Mouse (Mus musculus) gastrocnemius, adult 18-20 months (tissue): ENCODE results near the gene Fbxl7. TPM values are rescaled to one million over a fixed set of nuclear protein-coding genes. Genes with fewer than 3 reads are reported as not detected.

Experiments used
- DNase-seq: peaks from one replicate; pipeline ENCODE4 v3.0.0; 2021; ENCODE audit warnings: low spot score
- long read RNA-seq, 2 experiments: library from polyadenylated mRNA; stranded (forward); transcript quantifications; one replicate each; pipeline ENCODE4 v2.0.0; 2021
- total RNA-seq, 2 experiments: library from RNA; stranded (reverse); gene quantifications; 2 replicates each; pipeline ENCODE4 v1.2.3; 2021

Gene Fbxl7
- 1 to 10 TPM in 1 of 2 experiments, under 1 TPM in 1; 0.96 to 1.0 TPM for total RNA-seq
- long read RNA-seq, experiment 1: 0 reads
- long read RNA-seq, experiment 2, partial matches to known transcripts: 0 of 1 reads
- long read RNA-seq, experiment 2, other reads (novel, unspliced or antisense): 1 of 1 reads

DNA sequence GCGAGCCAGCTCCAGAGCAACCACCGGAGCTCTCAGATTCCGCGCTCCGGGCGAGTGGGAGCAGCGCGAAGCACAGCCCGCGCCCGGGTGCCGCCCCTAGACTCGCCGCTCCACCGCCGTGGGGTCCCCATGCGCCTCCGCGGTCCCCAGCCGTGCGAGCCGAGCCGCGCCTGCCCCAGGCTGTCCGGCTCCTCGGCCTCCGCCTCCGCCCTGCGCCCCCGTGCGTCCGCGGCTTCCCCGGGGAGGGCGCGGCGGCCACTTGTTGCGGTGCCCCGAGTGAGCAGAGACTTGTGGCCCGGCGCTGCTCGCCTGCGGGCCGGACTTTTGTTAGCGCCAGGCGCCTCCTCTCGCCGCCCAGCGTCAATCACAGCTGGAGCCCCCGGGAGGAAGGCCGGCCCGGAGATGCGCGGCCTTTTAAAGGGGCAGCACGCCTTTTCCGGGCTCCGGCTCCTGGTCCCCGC lies at the start of gene Fbxl7:
TSS of gene Fbxl7 (minus strand) at position 330 of the 461 bp plus-strand sequence.
- peak; percentile 75 for DNase-seq

DNA sequence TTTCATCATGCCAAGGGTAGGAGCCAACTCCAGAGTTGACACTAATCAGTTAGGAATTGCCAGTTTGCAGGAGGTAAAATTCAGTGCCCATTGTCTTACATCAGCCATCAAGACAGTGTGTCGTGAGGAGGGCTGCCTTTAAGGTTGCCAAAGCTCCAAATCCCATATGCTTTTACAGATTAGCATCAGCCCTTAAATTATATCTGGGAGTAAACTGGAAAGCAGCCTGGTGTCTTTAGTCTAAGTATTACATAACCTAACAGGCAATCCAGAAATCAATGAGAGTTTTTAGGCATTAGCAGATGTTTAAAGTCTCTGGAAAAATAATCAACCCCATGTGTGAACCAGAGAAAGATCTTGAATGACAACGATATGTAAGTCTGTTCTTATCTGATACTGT lies 26.6 kb upstream of the Fbxl7 start:
- no peak for DNase-seq

DNA sequence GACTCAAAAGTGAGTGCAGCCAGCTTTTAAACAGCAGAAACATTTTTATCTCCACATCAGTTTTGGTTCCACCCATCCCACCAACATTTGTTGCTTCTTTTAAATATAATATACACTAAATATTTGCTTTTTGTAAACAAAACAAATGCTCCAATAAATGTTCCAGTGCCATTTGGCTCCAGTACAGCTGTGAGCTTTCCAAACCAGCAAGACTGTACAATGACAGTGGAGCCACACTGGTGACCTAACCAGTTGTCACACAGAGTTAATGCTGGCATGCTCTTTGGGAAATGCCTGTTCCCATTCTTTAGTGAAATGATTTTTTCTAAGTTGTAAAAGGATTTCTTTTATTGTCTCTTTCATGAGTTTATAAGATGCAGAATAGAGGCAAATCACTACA lies 18.0 kb upstream of the Fbxl7 start:
- no peak for DNase-seq

DNA sequence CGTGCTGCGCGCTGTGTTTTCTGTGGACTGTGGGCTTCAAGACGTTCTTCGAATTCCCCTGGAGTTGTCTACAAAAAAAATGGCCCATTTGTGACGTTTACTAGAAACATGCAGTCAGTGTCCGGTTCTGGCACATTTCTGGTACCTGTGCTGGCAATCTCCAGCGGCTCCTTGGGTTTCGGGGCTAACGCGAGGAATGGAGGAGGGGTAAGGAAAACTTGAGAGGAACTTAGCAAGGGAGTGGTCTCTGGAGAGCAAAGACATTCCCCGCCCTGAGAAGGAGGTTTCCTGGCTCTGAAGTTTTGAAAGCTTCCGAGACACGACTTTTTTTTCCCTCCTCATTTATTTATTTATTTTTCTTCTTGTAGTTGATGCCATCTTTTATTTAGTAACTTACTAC lies 381 bp upstream of the Fbxl7 start:
- DNase-seq: no peak

DNA sequence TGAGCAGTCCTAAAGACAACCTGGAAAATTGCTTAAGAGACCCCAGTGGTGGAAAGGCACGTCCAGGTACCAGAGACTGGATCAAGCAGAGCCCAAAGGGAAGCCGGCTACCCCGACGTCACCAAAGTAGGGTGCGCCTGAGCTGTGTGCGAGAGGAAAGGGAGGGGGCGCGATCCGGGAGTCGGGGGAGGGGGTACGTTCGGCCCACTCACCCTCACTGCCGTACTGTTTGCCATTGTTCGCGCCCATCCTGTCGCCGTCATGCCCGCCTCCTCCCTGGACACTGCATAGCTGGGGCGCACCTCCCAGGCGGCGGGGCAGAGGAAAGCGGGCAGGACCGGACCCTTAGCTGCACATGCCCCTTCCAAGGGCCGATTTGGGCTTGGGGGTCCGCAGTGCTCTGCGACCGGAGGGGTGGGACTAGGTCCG lies 565 bp downstream of the Fbxl7 start:
- peak; percentile 14 for DNase-seq

DNA sequence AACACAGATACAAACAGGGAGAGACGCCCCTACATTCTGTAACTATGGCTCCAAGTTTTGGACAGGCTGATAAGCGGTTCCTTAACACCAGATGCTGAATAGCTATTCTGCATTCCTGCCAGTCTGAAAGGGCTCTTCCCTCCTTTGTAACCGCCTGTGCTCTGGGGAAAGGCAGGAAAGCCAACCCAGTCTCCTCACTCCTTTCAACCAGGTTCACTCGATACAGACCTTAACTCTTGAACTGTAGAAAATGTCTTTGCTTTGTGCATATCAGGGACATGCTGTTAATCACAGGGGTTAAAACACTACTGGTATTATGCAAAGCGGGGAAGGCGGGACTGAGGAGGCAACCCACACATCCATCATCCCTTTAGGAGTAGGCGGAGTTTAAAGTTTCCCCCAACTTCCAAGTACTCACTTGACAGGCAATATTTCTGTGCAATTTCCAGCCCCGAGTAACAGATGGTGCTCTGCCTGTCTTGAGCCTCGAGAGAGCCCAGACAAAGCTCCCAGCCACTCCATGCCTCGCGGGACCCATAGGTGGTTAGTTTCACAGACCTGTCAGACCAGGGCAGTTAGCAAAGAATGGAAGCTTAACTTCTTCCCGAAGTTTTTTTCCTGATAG lies 1.2 kb downstream of the Fbxl7 start:
- DNase-seq: peak; percentile 22

DNA sequence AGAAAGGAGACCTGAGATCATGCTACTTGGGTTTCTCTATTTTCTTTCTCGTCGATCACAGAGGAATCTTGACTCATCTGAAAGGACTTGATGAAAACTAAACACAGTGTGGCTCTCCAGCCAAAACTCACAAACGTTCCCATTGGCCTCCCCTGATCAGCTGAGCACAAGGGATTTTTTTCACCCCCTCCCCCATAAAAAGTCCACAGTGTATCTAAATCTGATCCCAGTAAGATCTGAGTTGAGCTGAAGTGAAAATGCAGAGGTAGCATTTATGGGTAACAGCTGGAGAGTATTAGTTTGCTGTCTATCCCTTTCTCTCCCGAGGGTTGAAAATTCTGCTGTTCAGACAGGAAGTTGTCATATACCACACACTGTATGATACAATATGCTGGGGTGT lies 2.2 kb downstream of the Fbxl7 start:
- no peak for DNase-seq

DNA sequence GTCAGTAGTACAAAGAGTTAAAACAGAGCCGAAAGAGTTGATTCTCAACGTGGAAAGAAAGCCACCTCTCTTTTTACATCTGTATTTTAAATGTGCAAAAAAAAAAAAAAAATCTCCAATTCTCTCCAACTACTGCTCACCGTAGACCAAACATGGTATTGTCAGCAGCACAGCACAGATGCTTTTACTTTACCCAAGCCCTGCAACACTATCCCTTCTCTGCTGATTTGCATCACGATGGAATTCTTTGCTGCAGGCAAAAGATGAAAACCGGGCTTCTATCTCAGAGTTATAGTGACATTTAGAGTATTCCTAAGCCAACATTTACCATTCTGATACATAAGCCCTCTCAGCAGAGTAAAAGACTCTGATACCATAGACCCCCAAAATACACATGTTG lies 5.4 kb downstream of the Fbxl7 start:
- no peak for DNase-seq

DNA sequence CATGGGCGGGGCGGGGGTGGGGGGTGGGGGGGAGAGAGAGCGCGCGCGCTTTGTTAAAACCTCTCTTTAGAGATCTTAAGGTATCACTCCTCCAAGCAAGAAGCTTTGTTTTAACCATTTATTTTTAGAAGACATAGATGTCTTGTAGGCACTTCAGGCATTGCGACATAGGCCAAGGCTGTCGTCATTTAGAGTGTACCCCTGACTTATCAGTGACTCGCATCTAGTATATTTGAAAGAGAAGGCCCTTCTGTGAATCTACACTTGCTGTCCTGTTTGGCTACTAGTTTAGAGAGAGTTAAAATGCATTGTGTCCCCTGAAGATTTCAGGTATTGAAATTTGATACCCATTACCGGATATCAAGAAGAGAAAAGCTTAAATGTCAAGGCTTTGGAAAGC lies 7.2 kb downstream of the Fbxl7 start:
- DNase-seq: no peak

DNA sequence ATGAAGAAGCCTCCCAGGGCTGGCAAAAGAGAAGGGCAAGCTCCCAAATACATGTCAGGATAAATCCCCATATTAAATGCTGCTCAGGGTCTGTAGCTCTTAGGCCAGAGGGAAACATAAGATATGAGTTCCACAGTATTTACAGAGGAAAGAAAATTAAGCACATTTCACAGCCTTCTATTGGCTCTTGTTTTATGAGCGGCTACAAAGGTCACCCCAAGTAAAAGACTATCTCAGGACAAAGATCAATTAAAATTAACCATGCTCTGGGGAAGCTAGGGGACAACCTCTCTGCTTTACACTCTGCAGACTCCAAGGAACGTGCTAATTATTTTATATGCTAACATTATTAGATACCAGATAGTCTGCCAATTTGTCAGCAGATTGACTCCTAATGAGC lies 9.4 kb downstream of the Fbxl7 start:
- no peak for DNase-seq

DNA sequence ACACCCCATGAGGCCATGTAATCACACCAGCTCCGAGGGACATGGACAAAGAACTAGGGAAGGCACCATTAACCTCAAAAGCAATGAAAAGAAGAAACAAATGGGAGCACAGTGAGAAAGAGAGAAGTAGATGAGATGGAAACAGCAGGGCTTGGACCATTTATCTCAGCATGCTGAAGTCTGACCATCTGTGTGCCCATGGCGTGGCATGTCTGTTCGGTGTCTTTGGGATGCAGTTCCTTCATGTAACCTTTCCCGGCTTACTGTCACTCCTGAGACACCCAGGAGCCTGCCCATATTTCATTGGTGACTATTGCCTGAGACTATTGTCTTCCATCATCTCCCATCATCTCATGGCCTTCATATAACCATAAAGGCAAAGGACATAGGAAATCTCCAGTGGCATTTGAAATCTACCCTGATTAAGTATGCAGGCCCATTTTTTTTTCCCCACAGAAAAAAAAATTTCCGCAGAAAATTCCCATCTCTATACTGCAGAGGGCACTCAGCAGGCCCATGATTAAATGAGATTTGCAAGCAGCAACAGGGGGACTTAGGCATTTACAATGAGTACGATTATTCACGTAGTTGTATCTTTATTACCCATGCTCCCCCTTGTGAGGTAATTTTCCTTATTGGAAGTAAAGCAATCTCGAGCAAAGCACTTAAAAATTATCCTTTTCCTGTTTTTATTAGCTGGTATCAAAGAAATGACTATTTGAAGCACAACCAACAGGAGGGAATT lies 15.0 kb downstream of the Fbxl7 start:
- DNase-seq: no peak

DNA sequence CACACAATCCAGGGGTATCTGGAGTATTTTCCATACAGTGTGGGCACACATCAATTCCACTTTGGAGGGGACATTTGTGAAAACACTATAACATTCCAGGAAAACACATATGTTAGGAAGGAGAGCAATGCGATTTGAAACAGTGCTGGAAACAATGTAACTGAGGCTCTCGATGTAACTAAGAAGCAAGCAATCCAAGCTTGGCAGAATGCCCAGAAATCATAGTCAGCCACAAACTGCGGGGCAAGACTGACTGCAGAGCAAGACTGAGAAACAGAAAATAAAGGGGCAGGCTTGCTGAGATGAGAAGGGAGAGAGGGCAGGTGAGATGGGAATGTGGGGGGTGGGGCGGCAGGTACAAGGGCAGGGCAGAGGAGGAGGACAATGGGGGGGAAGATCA lies 19.7 kb downstream of the Fbxl7 start:
- peak; percentile 66 for DNase-seq

DNA sequence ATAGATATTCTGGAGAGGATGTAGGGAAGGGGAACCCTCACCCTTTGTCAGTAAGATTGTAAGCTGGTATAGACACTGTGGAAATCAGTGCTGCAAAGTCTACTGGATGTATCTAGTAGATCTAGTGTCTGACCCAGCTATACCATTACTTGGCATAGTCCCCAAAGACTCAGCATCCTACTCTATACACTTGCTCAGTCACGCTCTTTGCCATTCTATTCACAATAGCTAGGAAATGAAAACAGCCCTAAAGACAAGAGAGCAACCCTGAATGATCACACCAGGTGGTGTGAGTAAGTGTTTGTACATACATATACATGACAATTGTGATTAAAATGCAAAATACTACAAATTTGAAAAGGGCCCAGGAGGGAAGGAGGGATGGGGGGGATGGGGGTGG lies 23.1 kb downstream of the Fbxl7 start:
- DNase-seq: no peak

DNA sequence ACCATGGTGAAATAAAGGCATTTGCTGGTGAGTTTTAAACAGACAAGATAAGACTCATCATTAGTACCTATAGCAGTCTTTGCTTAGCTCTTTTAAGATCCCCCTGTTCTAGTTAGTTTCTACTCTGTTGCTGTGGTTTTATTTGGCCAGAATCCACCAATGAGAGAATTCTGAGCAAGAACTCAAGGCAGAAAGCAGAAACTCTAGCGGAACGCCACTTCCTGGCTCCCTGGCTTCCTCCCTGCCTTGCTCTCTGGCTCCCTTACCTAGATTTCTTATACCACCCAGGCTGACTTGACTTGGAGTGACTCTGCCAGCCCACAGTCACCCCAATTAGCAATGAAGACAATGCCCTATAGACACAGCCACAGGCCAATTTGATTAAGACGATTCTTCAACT lies 26.2 kb downstream of the Fbxl7 start:
- no peak for DNase-seq

DNA sequence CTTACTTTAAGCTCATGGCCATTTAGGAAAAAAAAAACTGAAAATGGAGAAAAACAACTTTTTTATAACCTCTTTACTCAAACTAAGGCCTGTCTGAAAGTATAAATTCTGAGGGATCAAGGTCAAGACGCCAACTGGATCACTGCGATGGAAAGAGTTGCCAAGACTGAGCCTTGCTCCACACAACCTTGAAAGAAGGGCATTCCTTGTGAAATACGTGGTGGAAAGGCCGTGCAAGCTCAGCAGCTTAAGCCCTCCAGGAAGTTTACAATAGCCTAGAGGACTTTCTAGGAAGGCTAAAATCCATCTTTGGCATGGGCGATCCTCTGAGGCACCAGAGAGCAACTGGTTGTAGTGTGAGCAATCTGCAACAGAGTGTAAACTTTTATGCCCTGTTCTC lies 27.9 kb downstream of the Fbxl7 start:
- DNase-seq: no peak

DNA sequence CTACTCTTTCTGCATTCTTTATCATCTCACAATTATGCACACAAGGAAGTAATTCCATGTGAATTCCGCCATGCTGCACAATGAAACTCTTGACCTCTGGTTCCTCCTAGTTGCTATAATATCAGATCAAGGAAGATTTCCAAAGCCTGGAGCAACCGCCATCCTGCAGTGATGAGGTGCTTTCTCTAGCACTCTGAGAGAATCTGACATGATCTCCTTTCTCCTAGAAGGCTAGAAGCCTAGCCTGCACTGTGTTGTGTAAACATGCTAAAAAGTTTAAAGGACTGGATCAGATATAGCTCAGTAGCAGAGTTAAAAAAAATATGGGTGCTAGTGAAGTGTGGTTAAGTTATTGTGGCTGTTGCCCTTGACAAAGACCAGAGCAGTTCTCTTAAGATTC lies 33.2 kb downstream of the Fbxl7 start:
- DNase-seq: no peak

DNA sequence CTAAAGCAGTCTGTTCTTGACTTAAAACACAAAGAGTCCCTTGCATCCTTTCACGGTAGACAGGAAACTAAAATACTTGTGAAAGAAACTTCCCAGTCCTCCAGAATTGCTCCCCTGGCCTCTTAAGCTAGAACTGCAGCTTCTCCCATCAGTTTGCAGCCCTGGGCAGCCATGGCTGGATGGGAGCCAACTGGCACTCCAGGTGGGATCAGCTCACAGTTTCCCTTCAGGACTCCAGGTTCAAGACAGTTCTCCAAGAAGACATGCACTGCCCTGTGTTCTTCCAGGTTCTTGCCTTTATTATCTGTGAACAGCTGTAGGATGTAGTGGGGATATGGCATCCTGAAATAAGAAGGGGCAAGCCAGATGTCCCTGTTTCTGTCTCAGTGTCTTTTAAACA lies 45.8 kb downstream of the Fbxl7 start:
- no peak for DNase-seq

DNA sequence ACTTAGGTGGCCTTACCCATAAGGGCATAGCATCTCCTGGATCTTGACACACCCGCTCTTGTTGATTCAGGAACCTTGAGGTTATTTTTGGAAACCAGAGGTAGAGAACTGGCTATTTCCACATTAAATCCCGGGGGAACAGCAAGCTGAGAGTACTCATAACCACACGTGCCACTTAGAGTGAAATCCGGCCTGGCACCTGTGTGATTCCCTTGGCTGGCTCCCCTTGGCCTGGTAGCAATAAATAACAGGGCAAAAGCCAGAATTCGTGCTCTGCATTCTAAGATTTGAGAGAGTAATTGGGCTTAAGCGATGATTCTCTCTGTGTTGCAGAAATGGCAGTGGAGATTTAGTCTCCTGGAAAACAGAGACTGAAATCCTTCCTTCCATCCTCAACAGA lies 53.2 kb downstream of the Fbxl7 start:
- no peak for DNase-seq

DNA sequence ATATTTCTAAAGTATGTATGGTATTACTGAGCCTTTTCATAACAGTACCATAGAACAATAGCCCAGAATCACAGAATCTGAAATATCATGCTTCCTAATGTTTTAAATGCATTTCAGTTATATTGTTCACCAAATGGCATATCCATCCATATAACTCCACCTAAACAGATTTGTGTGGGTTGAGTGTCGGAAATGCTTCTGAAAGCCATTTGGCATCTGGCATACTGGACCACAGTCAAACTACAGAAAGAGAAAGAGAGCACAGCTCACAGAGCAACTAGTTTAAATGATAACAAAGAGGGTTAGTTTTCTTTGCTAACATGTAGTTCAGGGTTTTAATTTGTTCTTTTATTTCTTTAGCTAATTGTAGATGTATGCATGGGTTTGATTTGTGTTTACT lies 57.0 kb downstream of the Fbxl7 start:
- DNase-seq: no peak

DNA sequence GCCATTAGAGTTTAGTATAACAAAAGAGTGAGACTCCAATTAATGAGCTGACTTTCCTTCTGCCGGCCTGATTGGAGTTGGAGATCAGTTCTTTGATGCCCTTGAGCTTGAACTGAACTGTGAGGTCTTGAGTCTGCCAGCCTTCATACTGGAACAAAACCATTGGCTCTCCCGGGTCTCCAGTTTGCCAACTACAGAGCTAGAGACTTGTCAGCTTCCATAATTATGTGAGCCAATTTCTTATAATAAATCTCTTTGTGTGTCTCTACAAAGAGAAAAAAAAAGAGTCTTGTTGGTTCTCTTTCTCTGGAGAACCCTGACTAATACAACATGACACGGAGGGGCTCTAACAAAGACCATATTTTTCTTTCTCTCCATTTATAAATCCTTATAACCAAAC lies 58.2 kb downstream of the Fbxl7 start:
- DNase-seq: no peak

DNA sequence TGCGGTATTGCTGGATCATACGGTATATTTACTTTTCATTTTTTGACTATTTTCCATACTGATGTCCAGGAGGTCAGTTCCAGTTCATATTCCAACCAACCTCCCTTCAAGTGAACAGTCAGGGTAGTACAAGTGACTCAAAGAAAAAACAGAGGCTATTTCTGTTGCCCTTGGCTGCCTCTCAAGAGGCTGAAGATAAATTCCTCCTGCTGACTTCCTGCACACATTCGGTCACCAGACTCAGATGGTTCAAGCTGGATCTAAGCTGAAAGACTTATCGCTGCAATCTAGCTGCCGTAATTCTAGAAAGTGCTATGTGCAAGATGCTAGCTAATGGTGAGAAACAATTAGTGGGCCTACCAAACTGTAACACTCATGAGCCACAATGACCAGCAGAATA lies 61.0 kb downstream of the Fbxl7 start:
- DNase-seq: no peak

DNA sequence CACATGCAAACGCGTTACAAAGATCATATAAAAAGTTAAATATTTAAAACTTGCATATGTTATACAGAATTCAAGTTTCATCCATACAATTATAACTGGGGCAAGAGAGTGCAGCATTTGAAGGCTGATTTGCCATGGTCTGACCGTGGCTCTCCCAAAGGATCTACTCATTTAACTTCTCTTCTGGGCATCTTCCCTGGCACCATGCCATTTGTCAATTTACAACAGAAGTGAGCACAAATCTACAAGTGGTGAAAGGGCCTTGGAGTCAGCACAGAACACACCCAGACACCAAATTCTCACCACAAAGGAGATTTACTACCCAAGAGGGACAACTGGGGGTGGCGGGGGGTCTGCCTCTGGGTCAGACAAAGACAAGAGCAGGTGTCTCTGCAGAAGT lies 64.2 kb downstream of the Fbxl7 start:
- no peak for DNase-seq

DNA sequence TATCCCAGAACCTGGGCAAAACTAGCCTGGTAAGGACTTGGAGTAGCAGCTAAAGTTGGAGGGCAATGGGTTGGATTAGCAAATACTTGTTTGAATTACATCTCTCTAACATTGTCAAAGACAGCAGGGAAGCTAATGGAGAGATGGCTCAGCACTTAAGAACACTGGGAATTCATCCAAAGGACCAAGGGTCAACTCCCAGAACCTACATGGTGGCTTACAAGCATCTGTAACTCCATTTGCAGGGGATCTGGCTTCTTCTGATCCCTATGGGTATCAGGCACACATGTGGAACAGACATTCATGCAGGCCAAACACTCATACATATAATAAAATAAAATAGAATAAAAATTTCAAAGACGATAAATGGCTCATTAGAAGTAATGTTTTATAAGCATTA lies 78.4 kb downstream of the Fbxl7 start:
- no peak for DNase-seq
